In the genomic region with DNA sequence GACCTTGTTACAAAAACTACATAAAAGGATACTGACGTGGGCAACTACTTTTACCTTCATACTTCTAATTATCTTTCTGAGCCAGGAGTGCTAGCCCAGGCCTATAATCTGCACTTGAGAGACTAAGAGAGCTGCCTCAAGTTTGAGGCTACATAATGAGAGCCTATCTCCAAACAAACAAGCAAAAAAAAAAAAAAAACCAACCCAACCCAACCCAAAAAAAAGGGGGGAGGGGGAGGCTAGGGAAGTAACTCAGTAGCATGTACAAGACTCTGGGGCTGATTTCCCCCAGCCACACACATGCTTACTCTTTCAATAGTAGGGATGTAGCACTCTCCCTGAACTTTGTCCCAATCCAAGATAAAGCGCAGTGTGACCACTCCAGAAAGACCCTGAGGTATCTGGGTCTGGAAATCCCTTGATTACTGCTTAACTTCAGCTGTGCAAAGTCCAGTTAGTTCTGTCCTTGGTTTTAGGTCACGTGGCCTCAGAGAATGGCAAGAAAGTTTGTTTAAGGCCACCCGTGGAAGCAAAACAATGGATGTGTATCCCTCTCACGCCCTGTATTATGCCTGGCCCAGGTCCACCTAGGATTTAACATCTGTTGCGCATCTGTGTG, we compare ENCODE assay signal across 22 mouse cellular contexts. TPM values are rescaled to one million over a fixed set of nuclear protein-coding genes. Genes with fewer than 3 reads are reported as not detected.
A peak's percentile ranks its signal among the peaks of the same experiment; 100 is the strongest.
DNase-seq lines count a peak whose midpoint lies in the region; ATAC-seq and TF ChIP-seq lines count a peak whose summit lies in the region.
"Had no signal": no experiment of that assay in that cellular context is flagged by ENCODE, and none has a peak within 500 bp of the region (broad histone marks: within the 10 kb centered on the region; RNA-seq: fewer than 3 reads in every experiment).

No protein-coding gene starts in this region.

- no peak overlapping the region for H3K4me2 ChIP-seq in intestine, embryonic 16.5 days (ENCODE audit: low read depth, low read length)
- H3K4me2 ChIP-seq in neural tube, embryonic 15.5 days: no peak overlapping the region
- H3K4me2 ChIP-seq: forebrain, embryonic 12.5 days; heart, embryonic 11.5 days; limb, embryonic 15.5 days; midbrain, embryonic 15.5 days had no signal

- peak; percentile 44 for DNase-seq in kidney, adult 18-20 months
- no peak for DNase-seq in kidney, postnatal 4 days
- no peak for DNase-seq in lung, postnatal 4 days
- no peak for DNase-seq in gastrocnemius, postnatal 14 days
- DNase-seq: adrenal gland, adult 8-10 months; cerebellum, adult 9-10 months; heart, postnatal 10 days; liver, postnatal 0 days; lung, postnatal 10 days; retina, postnatal 1 day; right cerebral cortex, postnatal 4 days; thymus, postnatal 36 days had no signal

- TF ChIP-seq EP300 in ES-Bruce4 (IDR thresholded peaks at IDR 0.05; ENCODE audit: insufficient read depth, low read depth, low read length): no peak

- intact Hi-C loops in gastrocnemius, postnatal 14 days (cut with DNase I; ENCODE audit: low total_unique reads): no loop called here

- H3K9ac ChIP-seq in ES-Bruce4 (ENCODE audit: low read depth, poor library complexity, severe bottlenecking): no peak overlapping the region
- H3K9ac ChIP-seq in intestine, embryonic 16.5 days (ENCODE audit: low read depth, low read length): no peak overlapping the region
- H3K9ac ChIP-seq in neural tube, embryonic 15.5 days (replicated peaks): no peak overlapping the region
- H3K9ac ChIP-seq: forebrain, embryonic 12.5 days; limb, embryonic 15.5 days; liver, postnatal 0 days; midbrain, embryonic 15.5 days had no signal

- H3K9me3 ChIP-seq in ES-Bruce4 (replicated peaks; ENCODE audit: control insufficient read depth, insufficient read depth, low read length, poor library complexity, severe bottlenecking): no peaks in the 10 kb centered on the region
- H3K9me3 ChIP-seq in intestine, embryonic 16.5 days (ENCODE audit: control insufficient read depth, low read length): no peaks in the 10 kb centered on the region
- H3K9me3 ChIP-seq in neural tube, embryonic 15.5 days (replicated peaks): no peaks in the 10 kb centered on the region
- H3K9me3 ChIP-seq: forebrain, embryonic 12.5 days; limb, embryonic 15.5 days; midbrain, embryonic 15.5 days had no signal

- no peaks in the 10 kb centered on the region for H3K36me3 ChIP-seq in ES-Bruce4 (ENCODE audit: control insufficient read depth, insufficient read depth, low read length, poor library complexity, severe bottlenecking)
- no peaks in the 10 kb centered on the region for H3K36me3 ChIP-seq in intestine, embryonic 16.5 days (ENCODE audit: control insufficient read depth, insufficient read depth, low read length)
- no peaks in the 10 kb centered on the region for H3K36me3 ChIP-seq in neural tube, embryonic 15.5 days
- H3K36me3 ChIP-seq: forebrain, embryonic 12.5 days; limb, embryonic 15.5 days; midbrain, embryonic 15.5 days had no signal

- ATAC-seq in intestine, embryonic 16.5 days: peak; percentile 57
- 0 out of 2 replicates have a peak, but pooled peaks have one; percentile 41 for ATAC-seq in megakaryocyte-erythroid progenitor cell, adult 5-6 weeks (replicated peaks; ENCODE audit: low FRiP score, low TSS enrichment, poor library complexity, severe bottlenecking)
- no peak for ATAC-seq in neural tube, embryonic 15.5 days (ENCODE audit: low FRiP score)
- ATAC-seq: liver, postnatal 0 days; midbrain, embryonic 15.5 days had no signal

- H3K27me3 ChIP-seq in ES-Bruce4 (ENCODE audit: control insufficient read depth, insufficient read depth, low read length, poor library complexity, severe bottlenecking): no peaks in the 10 kb centered on the region
- H3K27me3 ChIP-seq in intestine, embryonic 16.5 days (replicated peaks; ENCODE audit: control insufficient read depth, insufficient read depth, low read length): no peaks in the 10 kb centered on the region
- H3K27me3 ChIP-seq in neural tube, embryonic 15.5 days (replicated peaks): 0 out of 2 replicates have a peak, but pooled peaks cover 3% of the 10 kb centered on the region
- H3K27me3 ChIP-seq: CH12.LX; limb, embryonic 15.5 days; midbrain, embryonic 15.5 days had no signal

- no peak overlapping the region for H3K4me3 ChIP-seq in ES-Bruce4 (ENCODE audit: low read depth, low read length)
- H3K4me3 ChIP-seq in intestine, embryonic 16.5 days (ENCODE audit: low read length): no peak overlapping the region
- no peak overlapping the region for H3K4me3 ChIP-seq in neural tube, embryonic 15.5 days (replicated peaks)
- H3K4me3 ChIP-seq: forebrain, embryonic 12.5 days; limb, embryonic 15.5 days; midbrain, embryonic 15.5 days had no signal

- peaks cover 1% of the 10 kb centered on the region for H3K4me1 ChIP-seq in ES-Bruce4 (ENCODE audit: control insufficient read depth, insufficient read depth, low read length)
- H3K4me1 ChIP-seq in intestine, embryonic 16.5 days (ENCODE audit: control insufficient read depth, insufficient read depth, low read length): no peaks in the 10 kb centered on the region
- peaks cover 5% of the 10 kb centered on the region; the same call in 1 of the 2 replicates for H3K4me1 ChIP-seq in neural tube, embryonic 15.5 days

- no peak for TF ChIP-seq POLR2A in ES-Bruce4 (IDR thresholded peaks at IDR 0.05; ENCODE audit: insufficient read depth, low read length)

- 55% methylated on average over 6 of the region's 6 CpGs for WGBS in intestine, embryonic 16.5 days
- WGBS in neural tube, embryonic 15.5 days: 70% methylated on average over 6 of the region's 6 CpGs

- H3K27ac ChIP-seq in ES-Bruce4 (ENCODE audit: insufficient read depth, low read length): peak overlapping the region; percentile 62
- H3K27ac ChIP-seq in intestine, embryonic 16.5 days (ENCODE audit: low read length): 0 out of 2 replicates have a peak overlapping the region, but pooled peaks have one; percentile 9
- H3K27ac ChIP-seq in neural tube, embryonic 15.5 days (replicated peaks): no peak overlapping the region
- H3K27ac ChIP-seq: forebrain, embryonic 12.5 days; limb, embryonic 15.5 days; midbrain, embryonic 15.5 days; stomach, postnatal 0 days had no signal

- no peak for TF ChIP-seq CTCF in ES-Bruce4 (IDR thresholded peaks at IDR 0.05; ENCODE audit: low read depth, low read length)

RNA-seq across cellular contexts. Expression of a gene that starts 5.1 kb away (rescaled TPM):
- polyA plus RNA-seq in ES-Bruce4 (2011; ENCODE audit: insufficient read depth, insufficient read length, low read depth, missing spikeins): 453 and 486 TPM in 2 replicates
- 101 and 103 TPM in 2 replicates for polyA plus RNA-seq in intestine, embryonic 16.5 days (2015; fragmentation: Nextera tagmentation; extraction: Ambion mirVana)
- total RNA-seq in megakaryocyte-erythroid progenitor cell, adult 5-6 weeks (2014; fragmentation: Nextera tagmentation): 217 and 234 TPM in 2 replicates
- 759 and 878 TPM in 2 replicates for total RNA-seq in megakaryocyte-erythroid progenitor cell, adult 5-6 weeks (2017)
- 85.8 and 102 TPM in 2 replicates for polyA plus RNA-seq in neural tube, embryonic 15.5 days (2015; fragmentation: Nextera tagmentation; extraction: Ambion mirVana)
- 100 to 1,000 TPM in 1 of 2 experiments, 10 to 100 TPM in 1; 84.9 to 119 TPM for total RNA-seq in gastrocnemius, postnatal 14 days (2021)
